Mouse (Mus musculus) lung, adult 2 months (tissue): Measurements from ENCODE around the gene Noxo1. TPM values are rescaled to one million over a fixed set of nuclear protein-coding genes. Genes with fewer than 3 reads are reported as not detected.
A peak's percentile ranks its signal among the peaks of the same experiment; 100 is the strongest.

Experiments used
- DNase-seq: peaks from one replicate; pipeline ENCODE4 v3.0.0; 2022
- H3K4me1 ChIP-seq: fragments of 200-500 bp; 2 replicates; pipeline ENCODE4 v1.6.1; 2011; ENCODE audit warnings: low read length; ENCODE audit not compliant: control insufficient read depth, insufficient read depth
- H3K4me3 ChIP-seq: fragments of 200-500 bp; replicated peaks from 2 replicates; pipeline ENCODE3; 2011; ENCODE audit warnings: low read depth, mild to moderate bottlenecking, control low read depth, low read length; ENCODE audit errors: extremely low read depth
- CTCF ChIP-seq: fragments of 200-500 bp; IDR thresholded peaks from 2 replicates; pipeline ENCODE4 v1.5.1; 2011; ENCODE audit warnings: mild to moderate bottlenecking, low read length, control low read depth; ENCODE audit not compliant: insufficient read depth
- POLR2A ChIP-seq: fragments of 200-500 bp; IDR thresholded peaks from 2 replicates; pipeline ENCODE4 v1.6.1; 2011; ENCODE audit warnings: low read depth, mild to moderate bottlenecking, control low read depth, low read length, borderline replicate concordance; ENCODE audit errors: extremely low read depth
- WGBS: fragments of 180-500 bp; shearing (Covaris S2); methylation state at CpG from one replicate; pipeline ENCODE4 v1.1.7; 2018; 5-methylcytosine and 5-hydroxymethylcytosine counted together
- polyA plus RNA-seq: library from polyadenylated mRNA; depleted of rRNA; stranded (reverse); fragments of >200 nt; gene quantifications from 2 replicates; pipeline ENCODE4 v1.2.3, GENCODE M21; 2012

Noxo1 gene
- polyA plus RNA-seq, 1 experiment = 14.2 TPM

DNA sequence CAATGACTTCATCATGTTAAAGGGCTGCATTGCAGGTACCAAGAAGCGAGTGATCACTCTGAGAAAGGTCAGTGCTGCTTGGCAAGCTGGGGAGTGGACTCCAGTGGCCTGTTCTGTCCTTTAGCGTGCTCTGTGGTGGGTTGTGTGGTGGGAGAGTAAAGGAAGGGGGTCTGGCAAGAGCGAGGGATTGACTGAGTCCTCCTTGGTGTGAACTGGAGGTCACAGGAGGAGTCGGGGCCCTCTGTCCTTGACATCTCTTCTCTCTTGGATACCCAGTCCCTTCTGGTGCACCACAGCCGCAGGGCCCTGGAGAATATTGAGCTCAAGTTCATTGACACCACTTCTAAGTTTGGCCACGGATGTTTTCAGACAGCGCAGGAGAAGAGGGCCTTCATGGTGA lies 39.4 kb downstream of the Noxo1 start:
- TF ChIP-seq POLR2A (no peak), CTCF (no peak)
- Histone ChIP-seq H3K4me3 (no peak overlapping the region), H3K4me1 (peaks cover 5% of the 10 kb centered on the region; the same call in 1 of the 2 replicates)
- WGBS = 84% methylated on average over 7 of the region's 7 CpGs
- DNase-seq = no peak

DNA sequence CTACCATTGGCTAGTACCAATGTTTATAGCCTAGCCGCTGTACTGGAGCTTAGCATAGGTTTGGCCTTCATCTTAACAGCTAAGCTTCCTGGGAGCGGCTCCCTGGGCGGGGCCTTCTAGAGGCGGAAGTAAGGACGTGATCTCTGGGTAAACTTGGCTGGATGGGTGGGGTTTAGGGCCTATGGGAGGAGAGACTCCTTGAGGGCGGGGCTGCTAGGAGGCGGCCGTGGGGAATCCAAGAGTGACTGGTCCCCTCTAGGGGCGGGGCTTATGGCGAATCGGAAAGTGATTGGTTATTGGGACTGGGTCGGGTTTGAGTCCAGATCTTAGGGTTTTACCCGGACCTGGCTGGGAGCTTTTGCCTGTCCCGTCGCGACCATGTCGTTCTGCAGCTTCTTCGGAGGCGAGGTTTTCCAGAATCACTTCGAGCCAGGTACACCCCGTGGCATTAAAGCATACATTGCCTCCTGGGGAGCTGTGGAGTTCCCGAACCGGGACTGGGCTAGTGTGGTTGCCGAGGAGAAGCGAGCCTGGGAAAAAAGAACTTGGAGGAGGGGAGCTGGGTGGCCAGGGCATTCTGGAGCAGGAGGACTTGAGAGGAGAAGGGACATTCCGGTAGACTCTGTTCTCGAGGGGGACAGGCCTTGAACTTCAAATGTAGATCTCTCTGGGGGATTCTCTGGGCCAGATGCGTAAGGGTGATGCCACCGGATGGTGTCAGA lies 40.5 kb downstream of the Noxo1 start, which contains the start of gene Msrb1:
TSS of gene Msrb1 (plus strand) at position 313 of the 722 bp plus-strand sequence.
- TF ChIP-seq CTCF (no peak), POLR2A (peak; percentile 93; the same call in 1 of the 2 replicates)
- peak within 1 kb of the TSS; percentile 81 for H3K4me3 ChIP-seq
- H3K4me1 ChIP-seq = peaks cover 5% of the 10 kb centered on the region; the same call in 1 of the 2 replicates
- DNase-seq = peak; percentile 93
- WGBS = under 1% methylated on average over 29 of the region's 29 CpGs

GRCm38 (mm10) chr17:24737135-24737810 lies 41.2 kb downstream of the Noxo1 start:
- TF ChIP-seq CTCF (no peak), POLR2A (no peak)
- WGBS = 15% methylated on average over 8 of the region's 8 CpGs
- H3K4me1 ChIP-seq = peaks cover 5% of the 10 kb centered on the region; the same call in 1 of the 2 replicates
- peak overlapping the region; percentile 81 for H3K4me3 ChIP-seq
- no peak for DNase-seq

DNA sequence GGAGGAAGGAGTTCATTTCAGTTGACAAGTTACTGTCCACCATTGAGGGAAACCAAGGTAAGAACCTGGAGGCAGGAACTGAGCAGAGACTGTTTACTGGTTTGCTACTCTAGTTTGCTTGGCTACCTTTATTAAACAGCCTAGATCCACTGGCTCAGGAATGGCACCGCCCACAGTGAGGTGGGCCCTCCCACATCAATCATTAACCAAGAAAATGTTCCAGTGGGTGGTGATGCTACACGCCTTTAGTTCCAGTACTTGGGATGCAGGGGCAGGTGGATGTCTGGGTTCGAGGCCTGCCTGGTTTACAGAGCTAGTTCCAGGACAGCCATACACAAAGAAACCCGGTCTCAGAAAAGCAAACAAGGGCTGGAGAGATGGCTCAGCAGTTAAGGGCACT lies 42.2 kb downstream of the Noxo1 start:
- DNase-seq = no peak
- TF ChIP-seq CTCF (no peak), POLR2A (no peak)
- Histone ChIP-seq H3K4me1 (peaks cover 5% of the 10 kb centered on the region; the same call in 1 of the 2 replicates), H3K4me3 (no peak overlapping the region)
- WGBS = 71% methylated on average over 4 of the region's 4 CpGs

- Histone ChIP-seq H3K4me1 (peaks cover 5% of the 10 kb centered on the region; the same call in 1 of the 2 replicates), H3K4me3 (no peak overlapping the region)
- WGBS = 80% methylated on average over 8 of the region's 8 CpGs
- TF ChIP-seq CTCF (no peak), POLR2A (no peak)
- no peak for DNase-seq
These were observed 43.9 kb downstream of the Noxo1 start for GRCm38 (mm10) chr17:24739926-24740325.

DNA sequence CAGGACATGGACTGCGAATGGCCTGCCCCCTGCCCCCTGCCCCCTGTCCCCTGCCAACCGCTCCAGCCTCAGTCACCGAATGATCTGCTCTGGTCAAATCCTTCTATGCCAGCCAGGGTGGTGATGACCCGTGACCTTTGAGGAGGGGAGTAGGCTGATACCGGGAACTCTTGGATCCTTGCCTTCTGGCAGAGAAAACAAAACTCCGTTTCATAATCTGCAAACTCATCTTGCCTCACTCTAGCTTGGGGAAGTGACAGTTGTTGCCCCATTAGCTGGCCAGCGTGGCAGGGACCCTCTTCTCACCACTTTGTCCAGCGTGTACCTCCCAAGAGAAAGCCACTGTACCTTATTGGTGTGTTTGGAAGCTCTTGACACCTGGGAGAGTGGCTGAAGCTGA lies 46.3 kb downstream of the Noxo1 start:
- no peak for DNase-seq
- Histone ChIP-seq H3K4me1 (peaks cover 3% of the 10 kb centered on the region; the same call in 1 of the 2 replicates), H3K4me3 (no peak overlapping the region)
- TF ChIP-seq POLR2A (no peak), CTCF (no peak)
- WGBS = 56% methylated on average over 8 of the region's 8 CpGs

DNA sequence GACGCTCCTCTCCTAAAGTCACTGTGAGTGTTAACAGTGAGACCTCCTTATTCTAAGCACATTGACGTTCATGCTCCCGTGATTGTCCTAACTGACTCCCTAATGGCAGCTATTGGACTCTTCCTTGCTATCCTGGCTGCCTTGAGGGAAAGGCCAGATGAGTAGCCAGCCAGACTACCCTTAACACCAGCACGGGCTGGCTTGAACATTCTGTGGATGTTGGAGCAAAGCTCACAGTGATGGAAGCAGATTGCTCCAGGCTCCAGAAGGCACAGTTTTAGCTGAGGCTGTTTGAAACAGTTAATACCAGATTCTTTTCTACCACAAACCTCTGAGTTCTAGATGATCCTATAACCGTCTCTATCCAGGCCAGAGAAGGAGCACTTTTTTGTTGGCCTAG lies 47.9 kb downstream of the Noxo1 start:
- H3K4me1 ChIP-seq = no peaks in the 10 kb centered on the region
- 72% methylated on average over 5 of the region's 5 CpGs for WGBS
- no peak for DNase-seq
- no peak overlapping the region for H3K4me3 ChIP-seq
- no peak for TF ChIP-seq POLR2A

- H3K4me3 ChIP-seq = no peak overlapping the region
- WGBS = 74% methylated on average over 3 of the region's 3 CpGs
These were observed 48.3 kb downstream of the Noxo1 start for GRCm38 (mm10) chr17:24744381-24744780.

GRCm38 (mm10) chr17:24745526-24746497 lies 49.8 kb downstream of the Noxo1 start:
- peak; percentile 76 for DNase-seq
- 20% methylated on average over 7 of the region's 7 CpGs for WGBS

More at GRCm38 (mm10) chr17:24744381-24744780, 48.3 kb downstream of the Noxo1 start:
- H3K4me1 ChIP-seq = no peaks in the 10 kb centered on the region
- no peak for TF ChIP-seq POLR2A
- TF ChIP-seq CTCF = no peak
- DNase-seq = no peak

More at GRCm38 (mm10) chr17:24745526-24746497, 49.8 kb downstream of the Noxo1 start:
- no peak for TF ChIP-seq POLR2A
- TF ChIP-seq CTCF = peak; percentile 93
- Histone ChIP-seq H3K4me1 (no peaks in the 10 kb centered on the region), H3K4me3 (no peak overlapping the region)
